Mouse (Mus musculus): Measurements from ENCODE around the gene Glyctk.

DNA sequence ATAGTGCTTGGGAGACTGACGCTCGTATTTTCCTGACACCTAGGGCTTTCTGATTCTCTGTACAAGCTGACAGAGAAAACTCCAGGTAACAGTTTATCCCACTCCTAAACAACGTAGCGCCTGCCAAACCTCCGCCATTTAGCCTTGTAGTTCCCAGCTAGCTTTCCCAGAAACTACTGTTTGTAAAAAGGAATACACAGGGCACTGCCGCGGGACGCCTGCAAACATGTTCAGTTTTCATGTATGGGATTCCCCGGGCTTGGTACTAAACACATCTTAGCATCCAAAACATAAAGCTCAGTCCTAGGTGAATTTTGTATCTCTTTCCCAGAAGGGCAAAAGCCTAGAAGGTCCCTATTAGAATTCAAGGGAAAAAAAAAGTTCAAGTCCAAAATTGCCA lies 1.3 kb upstream of the Glyctk start:
- TF ChIP-seq CTCF (IDR thresholded peaks at IDR 0.05; ENCODE audit: low read depth, low read length) (no peak), POLR2A (IDR thresholded peaks at IDR 0.05; ENCODE audit: borderline replicate concordance, low read depth, low read length) (no peak)
